Mouse (Mus musculus): ENCODE results near the gene Gcc1.

DNA sequence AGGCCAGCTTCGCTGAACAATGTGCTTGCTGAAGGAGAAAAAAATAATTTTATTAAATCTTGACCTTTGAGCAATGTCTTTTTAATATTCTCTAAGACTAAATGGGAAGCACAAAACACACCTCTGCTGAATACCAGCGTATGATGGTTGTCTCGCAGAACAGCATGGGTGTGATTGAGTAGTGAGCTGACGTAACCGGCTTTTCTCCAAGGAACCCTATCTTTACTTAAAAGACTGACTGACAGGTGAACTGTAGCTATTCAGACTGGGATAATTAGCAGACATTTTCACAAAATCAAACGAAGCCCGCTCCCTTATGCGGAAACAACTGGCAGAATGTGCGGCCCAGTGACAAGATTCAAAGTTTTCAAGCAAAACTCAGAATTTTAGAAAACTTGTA lies 60.6 kb downstream of the Gcc1 start:
- TF ChIP-seq CTCF (IDR thresholded peaks at IDR 0.05; ENCODE audit: low read depth, low read length) (no peak), POLR2A (IDR thresholded peaks at IDR 0.05; ENCODE audit: extremely low read depth, insufficient read depth, low read length) (no peak)
